Mouse (Mus musculus): ENCODE measurements around the gene Gpr137.

DNA sequence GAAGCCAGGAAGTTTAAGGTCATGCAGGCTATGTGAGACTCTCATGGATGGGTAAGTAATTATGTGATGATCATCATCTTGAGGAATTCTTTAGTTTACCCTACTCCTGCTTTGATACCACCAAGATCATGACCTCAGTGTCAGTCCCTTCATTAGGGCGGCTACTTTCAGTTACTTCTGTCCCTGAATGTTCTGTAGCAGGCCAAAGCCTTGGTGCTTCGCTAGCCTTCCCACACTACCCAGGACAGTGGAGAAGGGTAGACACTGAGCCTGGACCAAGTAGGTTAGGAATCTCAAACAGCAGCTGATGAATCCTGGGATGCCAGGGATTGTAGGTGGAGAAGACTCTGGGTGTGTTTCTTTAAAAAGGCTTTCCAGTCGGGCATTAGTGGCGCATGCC is 39.2 kb upstream of the Gpr137 start:
- TF ChIP-seq CTCF (IDR thresholded peaks at IDR 0.05; ENCODE audit: insufficient read depth, low read depth, low read length) (no peak), POLR2A (IDR thresholded peaks at IDR 0.05; ENCODE audit: insufficient read depth, low read depth, low read length) (no peak)

All from olfactory bulb, adult 2 months (tissue).